In the genomic region with DNA sequence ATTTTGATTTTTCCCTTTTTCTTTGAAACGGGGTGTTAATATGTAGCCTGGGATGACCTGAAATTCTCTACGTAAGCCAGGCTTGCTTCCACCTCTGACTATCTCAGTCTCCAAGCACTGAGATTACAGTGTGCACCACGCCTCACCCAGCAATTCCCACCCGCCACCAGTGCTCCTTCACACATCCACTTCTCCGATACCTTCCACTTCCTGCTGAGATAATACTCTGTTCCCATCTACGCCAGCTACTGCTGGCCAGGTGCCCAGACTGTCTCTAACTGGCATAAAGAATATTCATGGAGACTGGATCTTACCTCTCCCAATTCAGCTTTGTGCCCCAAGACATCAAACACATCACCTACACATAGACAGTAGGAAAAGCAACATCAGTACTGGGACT, we compare ENCODE assay signal across 15 mouse cellular contexts. TPM values are rescaled to one million over a fixed set of nuclear protein-coding genes. Genes with fewer than 3 reads are reported as not detected.
DNase-seq lines count a peak whose midpoint lies in the region; ATAC-seq and TF ChIP-seq lines count a peak whose summit lies in the region.
"Had no signal": no experiment of that assay in that cellular context is flagged by ENCODE, and none has a peak within 500 bp of the region (broad histone marks: within the 10 kb centered on the region; RNA-seq: fewer than 3 reads in every experiment).

No protein-coding gene starts in this region.

- no peak for DNase-seq in hindbrain, embryonic 11.5 days (ENCODE audit: low spot score)
- peak; percentile 68 to 72 for DNase-seq in cerebellum, postnatal 14 days
- peak; percentile 33 to 56 for DNase-seq in left cerebral cortex, postnatal 10 days (ENCODE audit: extremely low spot score in 1 of 2, low spot score in 2 of 2)
- no peak for DNase-seq in stomach, postnatal 0 days (ENCODE audit: low spot score)
- no peak for DNase-seq in thymus, postnatal 36 days
- DNase-seq: adrenal gland, postnatal 25 days; heart, postnatal 36 days; kidney, adult 8-10 months; retina, postnatal 1 day had no signal

- intact Hi-C loops in left cerebral cortex, postnatal 10 days (cut with DNase I) = no loop called here

- H3K27me3 ChIP-seq in hindbrain, embryonic 13.5 days = no peaks in the 10 kb centered on the region
- H3K27me3 ChIP-seq in hindbrain, embryonic 11.5 days (ENCODE audit: control insufficient read depth, insufficient read depth, low read length) = no peaks in the 10 kb centered on the region
- H3K27me3 ChIP-seq in stomach, postnatal 0 days (ENCODE audit: control insufficient read depth, insufficient read depth, low read length) = no peaks in the 10 kb centered on the region
- H3K27me3 ChIP-seq: limb, embryonic 13.5 days; stomach, embryonic 15.5 days had no signal

- peaks cover 99% of the 10 kb centered on the region for H3K36me3 ChIP-seq in hindbrain, embryonic 13.5 days
- peaks cover 34% of the 10 kb centered on the region for H3K36me3 ChIP-seq in hindbrain, embryonic 11.5 days (ENCODE audit: control insufficient read depth, insufficient read depth, low read length)
- H3K36me3 ChIP-seq in stomach, postnatal 0 days (ENCODE audit: control insufficient read depth, insufficient read depth, low read length) = peaks cover 58% of the 10 kb centered on the region

- TF ChIP-seq CTCF in stomach, postnatal 0 days (IDR thresholded peaks at IDR 0.05; ENCODE audit: low read depth) = no peak

- no peak for TF ChIP-seq EP300 in stomach, postnatal 0 days (optimal IDR thresholded peaks at IDR 0.05)

- ATAC-seq in hindbrain, embryonic 13.5 days (ENCODE audit: low FRiP score) = no peak
- no peak for ATAC-seq in hindbrain, embryonic 11.5 days (ENCODE audit: low FRiP score)
- peak; percentile 53 for ATAC-seq in stomach, postnatal 0 days (ENCODE audit: low FRiP score, low TSS enrichment)
- ATAC-seq in megakaryocyte progenitor cell, adult 5-6 weeks (replicated peaks; ENCODE audit: poor library complexity) = no peak

- H3K27ac ChIP-seq in hindbrain, embryonic 13.5 days = no peak overlapping the region
- H3K27ac ChIP-seq in hindbrain, embryonic 11.5 days (ENCODE audit: low read depth, low read length) = no peak overlapping the region
- H3K27ac ChIP-seq in stomach, postnatal 0 days (replicated peaks) = no peak overlapping the region
- H3K27ac ChIP-seq: layer of hippocampus, adult 2 months; limb, embryonic 13.5 days; stomach, embryonic 15.5 days had no signal

- no peak overlapping the region for H3K4me3 ChIP-seq in hindbrain, embryonic 13.5 days
- H3K4me3 ChIP-seq in hindbrain, embryonic 11.5 days (ENCODE audit: low read depth, low read length) = no peak overlapping the region
- no peak overlapping the region for H3K4me3 ChIP-seq in stomach, postnatal 0 days (ENCODE audit: low read depth, low read length)
- H3K4me3 ChIP-seq: layer of hippocampus, adult 2 months; limb, embryonic 13.5 days; stomach, embryonic 15.5 days had no signal

- no peak overlapping the region for H3K4me2 ChIP-seq in hindbrain, embryonic 13.5 days
- H3K4me2 ChIP-seq in hindbrain, embryonic 11.5 days (replicated peaks; ENCODE audit: low read depth, low read length) = no peak overlapping the region
- no peak overlapping the region for H3K4me2 ChIP-seq in stomach, postnatal 0 days (replicated peaks; ENCODE audit: low read depth)
- H3K4me2 ChIP-seq: limb, embryonic 13.5 days; midbrain, embryonic 11.5 days; stomach, embryonic 15.5 days had no signal

- no peaks in the 10 kb centered on the region for H3K4me1 ChIP-seq in hindbrain, embryonic 13.5 days (replicated peaks)
- no peaks in the 10 kb centered on the region for H3K4me1 ChIP-seq in hindbrain, embryonic 11.5 days (replicated peaks; ENCODE audit: control insufficient read depth, insufficient read depth, low read length)
- H3K4me1 ChIP-seq in stomach, postnatal 0 days (replicated peaks; ENCODE audit: control insufficient read depth, insufficient read depth) = no peaks in the 10 kb centered on the region
- H3K4me1 ChIP-seq: limb, embryonic 13.5 days; stomach, embryonic 15.5 days had no signal

- peak overlapping the region; percentile 39; the same call in 1 of the 2 replicates for H3K9ac ChIP-seq in hindbrain, embryonic 13.5 days
- H3K9ac ChIP-seq in hindbrain, embryonic 11.5 days (ENCODE audit: low read depth, low read length) = no peak overlapping the region
- no peak overlapping the region for H3K9ac ChIP-seq in stomach, postnatal 0 days (ENCODE audit: low read length)
- H3K9ac ChIP-seq: limb, embryonic 13.5 days; stomach, embryonic 15.5 days had no signal

- 90% methylated on average over 6 of the region's 6 CpGs for WGBS in hindbrain, embryonic 13.5 days
- WGBS in hindbrain, embryonic 11.5 days = 96% methylated on average over 6 of the region's 6 CpGs
- 78% methylated on average over 6 of the region's 6 CpGs for WGBS in stomach, postnatal 0 days

- no peaks in the 10 kb centered on the region for H3K9me3 ChIP-seq in hindbrain, embryonic 13.5 days
- no peaks in the 10 kb centered on the region for H3K9me3 ChIP-seq in hindbrain, embryonic 11.5 days (ENCODE audit: control insufficient read depth, low read length)
- no peaks in the 10 kb centered on the region for H3K9me3 ChIP-seq in stomach, postnatal 0 days (ENCODE audit: control insufficient read depth, low read length)
- H3K9me3 ChIP-seq: limb, embryonic 13.5 days; stomach, embryonic 15.5 days had no signal

RNA-seq across cellular contexts. Expression of gene Atp8b2, which starts 14.7 kb away (rescaled TPM):
- polyA plus RNA-seq in hindbrain, embryonic 13.5 days (2015; fragmentation: Nextera tagmentation; extraction: Ambion mirVana) = 13.4 TPM in 2 replicates
- 12.0 and 19.1 TPM in 2 replicates for polyA plus RNA-seq in hindbrain, embryonic 11.5 days (2014; fragmentation: Nextera tagmentation; extraction: Ambion mirVana)
- total RNA-seq in left cerebral cortex, postnatal 10 days (2021) = 10 to 100 TPM; 77.0 to 88.7 TPM
- 4.2 and 5.0 TPM in 2 replicates for polyA plus RNA-seq in stomach, postnatal 0 days (2015; fragmentation: Nextera tagmentation; extraction: Ambion mirVana)
- 7.3 and 8.6 TPM in 2 replicates for total RNA-seq in megakaryocyte progenitor cell, adult 5-6 weeks (2015)
- 25.7 and 28.5 TPM in 2 replicates for total RNA-seq in megakaryocyte progenitor cell, adult 5-6 weeks (2017)

RNA-seq across cellular contexts. Expression of gene Il6ra, which starts 35.7 kb away (rescaled TPM):
- polyA plus RNA-seq in hindbrain, embryonic 13.5 days (2015; fragmentation: Nextera tagmentation; extraction: Ambion mirVana) = 0.98 and 1.1 TPM in 2 replicates
- polyA plus RNA-seq in hindbrain, embryonic 11.5 days (2014; fragmentation: Nextera tagmentation; extraction: Ambion mirVana) = 0.18 and 0.22 TPM in 2 replicates
- total RNA-seq in left cerebral cortex, postnatal 10 days (2021) = 1 to 10 TPM; 4.1 to 4.4 TPM
- 4.3 and 4.5 TPM in 2 replicates for polyA plus RNA-seq in stomach, postnatal 0 days (2015; fragmentation: Nextera tagmentation; extraction: Ambion mirVana)
- 39.5 and 43.6 TPM in 2 replicates for total RNA-seq in megakaryocyte progenitor cell, adult 5-6 weeks (2015)
- 12.5 and 15.5 TPM in 2 replicates for total RNA-seq in megakaryocyte progenitor cell, adult 5-6 weeks (2017)

RNA-seq across cellular contexts. Expression of gene Hax1, which starts 49.9 kb away (rescaled TPM):
- 127 and 129 TPM in 2 replicates for polyA plus RNA-seq in hindbrain, embryonic 13.5 days (2015; fragmentation: Nextera tagmentation; extraction: Ambion mirVana)
- polyA plus RNA-seq in hindbrain, embryonic 11.5 days (2014; fragmentation: Nextera tagmentation; extraction: Ambion mirVana) = 178 and 182 TPM in 2 replicates
- total RNA-seq in left cerebral cortex, postnatal 10 days (2021) = 10 to 100 TPM; 53.4 to 60.2 TPM
- 73.6 and 77.7 TPM in 2 replicates for polyA plus RNA-seq in stomach, postnatal 0 days (2015; fragmentation: Nextera tagmentation; extraction: Ambion mirVana)
- 145 and 177 TPM in 2 replicates for total RNA-seq in megakaryocyte progenitor cell, adult 5-6 weeks (2015)
- 81.7 and 92.1 TPM in 2 replicates for total RNA-seq in megakaryocyte progenitor cell, adult 5-6 weeks (2017)

Comparison
In these comparisons a context has a peak if more than half of its experiments do, and no peak if none do; other contexts are left out.
1. DNase-seq: peak in cerebellum, postnatal 14 days (2 of 2) and left cerebral cortex, postnatal 10 days (2 of 2); none in hindbrain, embryonic 11.5 days (single experiment), stomach, postnatal 0 days (single experiment) and thymus, postnatal 36 days (0 of 2).